Mouse (Mus musculus): ENCODE measurements at regions not wholly inside any gene's neighbourhood (a gene's known extent, or its start where the extent isn't known, plus 50 kb on each side); places are given as distances from the start of the nearest gene placed in this dataset.

DNA sequence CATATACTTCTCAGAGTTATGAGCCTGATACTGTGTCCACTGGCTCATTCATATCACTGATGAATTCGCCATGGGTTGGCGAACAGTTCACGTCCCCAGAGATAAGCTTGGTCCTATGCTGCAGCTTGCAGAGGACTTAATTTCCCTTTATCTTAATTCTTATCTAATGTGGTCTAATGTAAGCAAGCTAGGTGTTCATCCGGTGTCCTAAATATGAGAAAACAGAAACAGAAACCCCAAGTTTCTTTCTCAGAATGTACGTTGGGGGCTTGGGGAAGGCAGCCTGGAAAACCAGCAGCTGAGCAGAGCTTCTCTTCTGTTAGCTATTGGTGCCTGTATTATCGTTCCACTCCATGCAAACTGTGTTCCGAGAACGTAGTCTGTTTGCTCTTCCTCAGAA, 170.1 kb downstream of the 1700064H15Rik start:
- intact Hi-C loops (cut with DNase I) = no loop called here
- DNase-seq (ENCODE audit: low spot score in 2 of 2) = no peak

DNA sequence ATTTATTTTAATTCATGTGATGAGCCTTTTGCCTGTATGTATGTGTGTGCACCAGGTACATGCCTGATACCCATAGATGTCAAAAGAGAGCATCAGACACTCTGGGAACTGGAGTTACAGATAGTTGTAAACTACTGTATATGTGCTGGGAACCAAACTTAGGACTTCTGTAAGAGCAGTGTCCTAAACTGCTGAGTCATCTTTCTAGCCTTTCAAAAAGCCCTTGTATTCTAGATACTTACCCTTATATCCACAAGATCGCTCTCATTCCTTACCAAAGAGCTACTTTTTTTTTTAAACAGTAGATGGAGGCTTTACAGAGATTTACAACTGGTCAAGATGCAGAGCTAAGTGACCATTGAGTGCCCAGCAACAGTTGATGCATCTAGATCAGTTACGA, 171.0 kb downstream of the 1700064H15Rik start:
- intact Hi-C loops (cut with DNase I) = no loop called here
- DNase-seq (ENCODE audit: low spot score in 2 of 2) = no peak

DNA sequence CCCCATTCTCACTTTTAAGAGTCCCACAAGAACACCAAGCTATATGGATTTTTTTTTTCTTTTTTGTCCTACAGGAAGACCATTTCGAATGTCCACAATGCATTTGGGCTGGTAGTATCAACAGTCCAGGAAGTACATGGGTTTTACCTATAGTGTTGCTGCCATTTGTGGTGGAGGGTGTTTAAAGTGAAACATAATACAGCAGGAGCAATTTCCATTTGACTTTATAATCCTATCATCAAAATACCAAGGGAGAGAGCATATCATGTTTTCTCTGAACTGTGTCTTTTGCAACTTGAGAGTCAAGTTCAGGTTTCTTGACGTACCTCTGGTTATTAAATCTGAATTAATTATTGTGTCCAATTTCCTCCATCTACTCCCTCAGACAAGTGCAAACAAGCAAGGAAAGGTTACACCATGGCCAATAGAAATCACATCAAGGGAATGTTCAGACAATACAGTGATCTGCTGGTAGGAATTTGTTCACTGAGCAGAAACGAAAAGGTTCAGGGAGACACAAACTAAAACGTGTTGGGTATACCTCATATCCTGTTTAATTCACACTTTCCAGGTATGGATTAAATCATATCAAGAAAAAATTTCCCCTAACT, 172.5 kb downstream of the 1700064H15Rik start:
- no peak for DNase-seq (ENCODE audit: low spot score in 2 of 2)
- intact Hi-C loops (cut with DNase I) = no loop called here

DNA sequence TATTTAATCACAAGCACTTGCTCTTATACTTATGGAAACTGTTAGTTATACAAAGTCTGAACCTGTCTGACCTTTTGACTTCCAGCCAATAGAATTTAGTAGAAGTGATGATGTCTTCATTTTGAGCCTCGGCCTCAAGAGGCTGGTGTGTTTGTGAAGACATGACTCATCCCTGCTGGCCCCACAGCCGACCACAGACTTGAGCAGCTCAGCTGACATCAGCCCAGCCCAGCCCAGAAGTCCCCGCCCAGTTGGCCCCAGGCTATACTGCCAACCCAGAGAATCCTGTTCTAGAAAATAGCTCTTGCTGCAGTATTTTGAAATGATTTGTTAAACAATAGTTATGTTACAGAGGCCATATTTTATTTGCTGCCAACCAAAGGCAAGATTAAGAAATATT, 177.5 kb downstream of the 1700064H15Rik start:
- DNase-seq (ENCODE audit: low spot score in 2 of 2) = no peak
- intact Hi-C loops (cut with DNase I) = no loop called here

DNA sequence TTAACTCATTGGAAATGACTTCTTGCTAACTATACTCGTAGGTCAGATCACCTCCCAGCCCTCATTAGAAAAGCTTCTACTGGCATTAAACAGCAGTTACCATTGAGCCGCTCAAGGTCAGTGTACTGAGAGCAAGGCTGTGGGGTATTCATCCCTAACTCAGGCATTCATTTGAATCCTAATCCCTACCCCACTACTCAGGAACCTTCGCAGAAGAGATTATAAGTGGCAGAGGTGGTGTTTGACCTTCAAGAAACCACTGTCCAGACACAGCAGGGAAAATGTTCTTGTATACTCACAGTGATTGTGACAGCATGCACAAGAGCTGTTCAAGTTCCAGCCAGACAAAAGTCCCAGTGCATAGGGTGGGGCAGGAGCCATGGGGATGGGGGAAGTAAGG, 179.5 kb downstream of the 1700064H15Rik start:
- no peak for DNase-seq (ENCODE audit: low spot score in 2 of 2)
- intact Hi-C loops (cut with DNase I) = no loop called here

DNA sequence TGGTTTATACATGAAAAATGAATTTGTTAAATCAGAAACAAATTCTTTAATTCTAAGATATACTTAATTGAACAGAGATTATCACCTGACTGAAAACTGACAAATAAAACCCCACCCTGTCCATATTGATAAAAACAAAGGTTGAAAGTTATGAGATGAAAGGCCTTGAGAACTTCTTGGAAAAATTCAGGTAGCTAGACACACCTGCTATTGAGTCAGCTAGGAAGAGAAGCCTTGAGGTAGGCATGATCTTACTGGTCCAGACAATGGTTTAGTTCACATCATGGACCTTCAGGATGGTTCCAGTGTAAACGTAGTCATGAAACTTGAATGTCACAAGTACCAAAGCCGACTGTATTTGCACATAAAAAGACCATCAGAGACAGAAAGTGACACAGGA, 180.3 kb downstream of the 1700064H15Rik start:
- intact Hi-C loops (cut with DNase I) = no loop called here
- no peak for DNase-seq (ENCODE audit: low spot score in 2 of 2)

DNA sequence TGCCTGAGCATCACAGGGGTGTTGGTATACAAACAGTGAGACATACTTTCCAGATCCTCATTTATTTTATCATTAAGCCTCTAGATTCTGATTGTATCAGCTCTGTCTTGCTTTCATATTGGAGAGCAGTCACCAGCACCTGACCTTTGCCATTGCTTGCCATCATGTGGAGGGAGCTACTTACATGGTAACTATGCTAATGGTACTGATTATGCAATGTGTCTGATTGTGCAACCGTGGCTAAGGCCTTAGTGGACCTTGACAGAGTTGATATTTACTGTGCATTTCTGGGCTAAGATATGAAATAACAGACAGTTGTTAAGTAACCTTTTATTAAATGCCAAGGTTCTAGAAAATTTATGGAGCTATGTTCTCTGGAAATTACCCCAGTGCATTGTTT, 180.7 kb downstream of the 1700064H15Rik start:
- DNase-seq (ENCODE audit: low spot score in 2 of 2) = no peak
- intact Hi-C loops (cut with DNase I) = no loop called here

DNA sequence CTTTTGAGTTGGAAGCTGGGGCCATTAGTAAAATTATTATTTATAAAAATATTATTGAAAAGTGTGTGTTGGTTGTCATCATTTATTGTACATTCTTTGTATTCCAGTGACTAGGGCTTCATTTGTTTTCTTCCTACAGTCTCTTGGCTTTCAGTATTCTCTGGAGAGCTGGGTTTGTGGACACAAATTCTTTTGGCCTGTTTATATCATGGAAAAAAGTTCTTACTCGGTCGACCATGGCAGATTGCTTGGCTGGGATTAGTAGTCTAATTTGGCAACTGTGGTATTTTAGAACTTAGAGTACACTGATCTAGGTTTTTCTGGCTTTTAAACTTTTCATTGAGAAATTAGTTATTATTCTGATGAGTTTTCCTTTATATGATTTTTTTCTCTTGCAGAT, 183.6 kb downstream of the 1700064H15Rik start:
- intact Hi-C loops (cut with DNase I) = no loop called here
- DNase-seq (ENCODE audit: low spot score in 2 of 2) = no peak

DNA sequence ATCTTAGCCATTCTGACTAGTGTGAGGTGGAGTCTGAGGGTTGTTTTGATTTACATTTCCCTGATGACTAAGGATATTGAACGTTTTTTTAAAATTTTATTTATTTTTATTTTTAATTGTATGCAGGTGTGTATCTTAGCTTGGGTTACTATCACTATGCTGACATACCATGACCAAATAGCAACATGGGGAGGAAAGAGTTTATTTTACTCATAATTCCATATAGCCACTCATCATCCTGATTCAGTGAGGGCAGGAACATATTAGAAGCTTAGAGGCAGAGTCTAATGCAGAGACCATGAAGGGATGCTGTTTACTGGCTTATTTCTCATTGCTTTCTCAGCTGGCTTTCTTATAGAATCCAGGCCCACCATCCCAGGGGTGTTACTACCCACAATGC, 186.7 kb downstream of the 1700064H15Rik start:
- intact Hi-C loops (cut with DNase I) = no loop called here
- DNase-seq (ENCODE audit: low spot score in 2 of 2) = no peak

DNA sequence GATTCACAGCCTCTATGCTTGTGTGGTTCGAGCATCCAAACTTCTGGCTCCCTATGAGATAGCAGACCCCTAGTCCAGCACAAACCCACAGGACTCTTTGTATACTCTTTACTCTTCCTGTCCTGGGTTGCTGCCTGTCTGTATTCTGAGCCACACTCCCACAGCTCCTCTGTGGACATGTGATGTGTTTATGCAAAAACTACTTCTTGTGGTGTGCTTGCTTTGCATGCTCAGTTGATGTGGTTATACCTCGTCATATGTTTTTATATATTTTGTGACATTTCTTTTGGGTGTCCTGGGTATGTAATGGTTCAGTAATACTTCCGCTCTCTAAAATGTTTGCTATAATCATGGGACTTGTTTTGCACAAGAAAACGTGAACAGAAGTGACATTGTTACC, 198.3 kb downstream of the 1700064H15Rik start:
- no peak for DNase-seq (ENCODE audit: low spot score in 2 of 2)
- intact Hi-C loops (cut with DNase I) = no loop called here

DNA sequence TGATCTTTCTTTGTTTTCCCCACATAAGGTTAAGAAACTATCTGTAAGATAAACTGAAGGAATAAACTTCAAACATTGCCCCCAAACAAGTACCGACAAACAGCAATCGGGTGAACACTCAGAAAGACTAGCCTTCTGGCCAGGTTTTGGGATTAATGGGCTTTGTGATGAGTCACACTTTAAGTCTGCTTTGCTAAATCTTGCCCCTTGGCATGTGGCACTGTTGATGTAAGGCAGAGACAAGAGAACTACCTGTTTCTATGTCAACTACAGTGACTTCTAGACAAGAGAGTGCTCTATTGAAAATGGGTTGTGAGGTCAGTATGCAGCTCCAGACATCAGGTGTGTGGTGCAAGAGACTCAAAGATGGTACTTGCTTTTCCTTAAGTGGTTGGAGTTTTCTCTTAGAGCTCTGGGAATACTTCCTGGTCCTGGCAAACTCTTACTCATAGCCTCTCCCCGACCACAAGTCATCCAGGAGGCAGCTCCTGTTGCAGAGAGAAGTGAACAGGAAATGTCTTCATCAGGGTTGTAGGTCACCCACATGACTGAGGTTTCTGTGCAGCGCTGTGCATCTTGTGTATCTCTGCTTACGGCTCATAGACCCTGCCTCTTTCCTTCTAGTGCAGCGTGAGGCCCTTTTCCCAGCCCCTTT, 198.9 kb downstream of the 1700064H15Rik start:
- intact Hi-C loops (cut with DNase I) = no loop called here
- no peak for DNase-seq (ENCODE audit: low spot score in 2 of 2)

DNA sequence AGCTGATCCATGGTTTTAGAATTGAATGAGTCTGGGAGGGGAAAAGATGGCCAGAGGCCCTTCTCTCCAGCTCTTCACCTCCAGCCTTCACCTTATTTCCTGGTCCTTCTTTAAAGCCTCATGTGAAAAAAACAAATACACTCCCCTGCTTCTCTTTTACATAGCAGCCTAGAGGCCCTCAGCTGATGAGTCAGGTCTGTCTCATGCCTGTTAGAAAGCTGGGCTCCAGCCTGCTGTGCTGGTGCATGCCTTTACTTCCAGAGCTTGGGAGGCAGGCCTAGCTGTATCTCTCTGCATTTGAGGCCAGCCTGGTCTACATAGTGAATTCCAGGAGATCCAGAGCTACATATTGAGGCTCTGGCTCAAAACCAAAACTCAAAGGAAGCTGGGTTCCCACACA, 199.5 kb downstream of the 1700064H15Rik start:
- DNase-seq (ENCODE audit: low spot score in 2 of 2) = no peak
- intact Hi-C loops (cut with DNase I) = no loop called here

DNA sequence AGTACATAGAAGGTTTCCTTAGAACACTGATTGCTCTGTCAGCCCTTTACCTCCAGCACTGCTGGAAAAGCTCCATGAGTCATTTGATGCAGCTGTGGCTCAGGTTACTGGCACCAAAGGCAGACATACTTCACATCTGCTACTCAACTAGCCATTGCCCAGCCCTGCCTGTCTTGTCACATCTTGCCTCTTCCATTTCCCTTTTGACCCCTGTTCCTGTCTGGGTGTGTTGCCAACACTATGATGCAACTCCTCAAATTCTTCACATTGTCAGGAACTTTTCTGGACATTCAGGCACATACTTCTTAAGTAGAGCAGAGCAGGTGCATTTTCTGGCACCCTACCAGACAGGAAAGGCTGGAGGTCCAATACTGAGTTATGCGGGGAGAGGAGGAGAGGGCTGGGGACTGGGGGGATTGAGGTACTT, 202.3 kb downstream of the 1700064H15Rik start:
- intact Hi-C loops (cut with DNase I) = no loop called here
- no peak for DNase-seq (ENCODE audit: low spot score in 2 of 2)

DNA sequence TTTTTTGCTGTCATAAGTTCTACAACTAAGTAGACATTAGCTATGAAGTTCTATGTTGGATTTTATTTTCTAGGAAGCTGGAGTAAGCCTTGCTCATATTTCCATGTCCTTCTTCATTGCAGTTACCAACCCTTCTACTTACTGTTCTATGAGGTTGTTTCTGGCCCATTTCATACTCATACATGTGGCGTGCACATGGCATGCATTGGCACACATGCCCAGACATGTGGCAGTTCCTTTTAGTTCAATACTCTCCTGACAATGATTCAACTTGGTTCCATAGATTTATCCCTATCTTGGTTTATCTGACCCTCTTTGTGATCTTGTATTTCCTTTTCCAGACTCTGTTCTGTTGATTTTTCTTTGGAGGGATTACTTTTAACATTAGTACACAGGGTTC, 203.2 kb downstream of the 1700064H15Rik start:
- DNase-seq (ENCODE audit: low spot score in 2 of 2) = no peak
- intact Hi-C loops (cut with DNase I) = no loop called here

DNA sequence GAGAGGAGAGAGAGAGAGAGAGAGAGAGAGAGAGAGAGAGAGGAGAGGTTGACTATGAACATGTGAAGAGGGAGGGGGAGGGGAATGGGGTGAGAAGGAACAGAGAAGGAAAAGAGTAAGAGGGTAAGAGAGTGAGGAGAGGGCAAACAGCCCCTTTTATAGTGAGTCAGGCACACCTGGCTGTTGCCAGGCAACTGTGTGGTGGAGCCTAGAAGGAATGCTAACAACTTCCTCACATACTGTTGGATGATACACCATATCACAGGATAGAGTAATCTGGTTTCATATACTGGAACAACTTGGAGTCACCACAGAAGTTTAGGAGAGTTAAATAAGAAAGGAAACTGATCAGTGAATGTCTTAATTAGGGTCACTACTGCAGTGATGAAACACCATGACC, 204.1 kb downstream of the 1700064H15Rik start:
- no peak for DNase-seq (ENCODE audit: low spot score in 2 of 2)
- intact Hi-C loops (cut with DNase I) = no loop called here

DNA sequence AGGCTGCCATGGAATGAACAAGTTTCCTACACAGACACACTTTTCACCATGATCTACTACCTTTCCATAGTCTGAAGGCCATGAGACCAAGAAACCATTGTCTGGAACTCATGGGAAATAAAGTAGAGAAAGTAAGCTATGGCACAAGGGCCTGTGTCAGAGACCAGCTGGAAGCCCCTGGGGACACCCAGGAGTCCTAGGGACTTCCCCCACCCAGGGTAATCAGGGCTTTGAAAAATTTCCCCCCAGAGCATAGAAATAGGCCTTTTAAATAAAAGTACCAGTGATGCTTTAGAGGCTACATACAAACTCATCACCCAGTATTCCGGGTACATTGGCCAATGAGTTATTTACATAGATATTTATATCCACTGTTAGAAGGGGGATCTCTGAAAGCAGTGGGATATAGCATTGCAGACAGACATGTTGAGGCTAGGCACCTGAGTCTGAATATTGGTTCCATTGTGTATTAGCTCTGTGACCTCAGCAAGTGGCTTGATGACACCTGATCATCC, 207.0 kb downstream of the 1700064H15Rik start:
- intact Hi-C loops (cut with DNase I) = no loop called here
- no peak for DNase-seq (ENCODE audit: low spot score in 2 of 2)

DNA sequence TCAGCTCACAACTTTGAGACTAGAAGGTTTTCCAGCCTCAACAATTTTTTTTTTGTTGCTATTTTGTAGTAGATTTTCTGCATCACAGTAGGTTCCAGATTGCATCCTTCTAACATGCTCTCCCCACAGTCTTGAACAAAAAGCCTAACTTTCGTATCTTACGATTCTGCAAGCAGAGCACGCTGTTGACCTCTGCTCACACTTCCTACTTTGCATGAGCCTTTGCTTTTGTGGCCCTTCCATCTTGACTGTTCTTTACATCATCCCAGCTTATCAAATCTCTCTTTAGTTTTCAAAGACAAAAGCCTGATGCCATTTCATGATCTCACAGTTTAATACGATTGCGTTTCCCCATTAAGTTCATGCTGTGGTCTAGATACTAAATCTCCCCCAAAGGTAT, 207.6 kb downstream of the 1700064H15Rik start:
- no peak for DNase-seq (ENCODE audit: low spot score in 2 of 2)
- intact Hi-C loops (cut with DNase I) = no loop called here

DNA sequence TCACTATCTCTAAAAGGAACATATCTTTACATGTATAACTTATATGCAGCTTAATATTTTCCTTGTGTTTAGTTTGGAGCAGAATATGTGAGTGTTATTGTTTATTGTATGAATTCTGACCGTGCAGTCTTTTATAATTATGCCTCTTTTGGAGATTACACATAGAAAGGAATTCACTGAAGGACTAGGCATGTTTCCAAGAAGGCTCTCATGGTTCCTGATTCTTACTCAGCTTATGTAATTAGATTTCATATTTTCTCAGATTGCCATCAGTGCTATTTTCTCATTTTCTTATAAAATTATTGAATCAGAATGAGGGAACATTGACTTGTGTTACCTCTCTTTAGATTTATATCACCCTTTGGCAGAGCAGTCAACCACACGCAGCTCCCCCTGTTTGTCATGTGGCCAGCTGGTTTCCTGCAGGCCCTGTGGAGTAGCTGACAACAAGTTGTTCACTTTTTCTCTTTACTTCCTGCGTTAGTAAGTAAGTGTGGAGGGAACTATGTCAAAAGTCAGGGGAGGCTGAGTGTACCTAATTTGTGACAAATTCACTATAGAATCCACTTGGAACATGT, 217.4 kb downstream of the 1700064H15Rik start:
- intact Hi-C loops (cut with DNase I) = no loop called here
- DNase-seq (ENCODE audit: low spot score in 2 of 2) = no peak

DNA sequence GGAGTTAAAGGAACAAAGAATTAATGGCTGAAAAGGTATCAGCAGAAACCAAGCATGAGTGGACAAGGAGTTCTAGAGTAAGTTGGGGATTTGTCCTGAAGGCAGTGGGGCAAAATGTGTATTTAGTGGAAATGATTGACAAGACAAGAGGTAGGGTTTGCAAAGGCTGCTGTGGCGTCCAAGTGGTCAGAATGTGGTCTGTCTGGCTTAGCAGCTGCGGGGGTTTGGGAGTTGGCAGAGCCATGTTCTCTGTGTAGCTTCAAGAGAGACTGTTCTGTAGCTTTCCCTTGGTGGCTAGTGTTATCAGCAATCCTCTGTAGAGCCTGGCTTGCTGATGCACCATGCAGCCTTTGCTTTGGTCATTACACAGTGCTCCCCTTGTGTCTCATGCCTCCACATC, 220.2 kb downstream of the 1700064H15Rik start:
- no peak for DNase-seq (ENCODE audit: low spot score in 2 of 2)
- intact Hi-C loops (cut with DNase I) = no loop called here

DNA sequence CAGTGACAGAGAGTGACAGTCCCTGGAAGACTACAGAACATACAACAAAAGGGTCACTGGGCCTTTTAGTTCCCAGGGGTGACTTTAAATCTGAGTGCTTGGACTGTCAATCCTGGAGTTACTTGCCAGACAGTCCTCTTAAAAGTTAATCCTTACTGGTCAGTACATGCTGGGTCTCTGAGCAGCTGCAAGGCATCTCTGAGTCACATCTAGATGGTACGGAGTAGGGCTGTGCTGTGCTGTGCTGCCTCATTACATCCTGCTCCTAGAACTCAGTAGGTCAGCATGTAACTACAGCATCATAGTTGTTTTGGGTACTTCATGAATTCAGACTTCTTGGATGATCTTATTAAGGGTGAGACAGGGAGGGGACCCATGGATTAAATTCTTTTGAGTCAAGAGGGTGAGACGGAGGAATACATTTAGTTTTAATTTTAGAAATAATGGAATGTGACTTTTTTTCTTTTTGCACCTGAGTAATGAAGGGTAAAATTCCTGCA, 220.8 kb downstream of the 1700064H15Rik start:
- intact Hi-C loops (cut with DNase I) = no loop called here
- no peak for DNase-seq (ENCODE audit: low spot score in 2 of 2)

Data from left cerebral cortex, postnatal 36 days (tissue).